Mouse (Mus musculus) gastrocnemius, postnatal 36 days (tissue): Measurements from ENCODE around the gene Kcnj15. TPM values are rescaled to one million over a fixed set of nuclear protein-coding genes. Genes with fewer than 3 reads are reported as not detected.

Source experiments
- DNase-seq, 2 experiments: peaks; one replicate each; pipeline ENCODE4 v3.0.0; 2022
- intact Hi-C: fragments of 180-260 bp; cut with DNase I; formaldehyde crosslinking; loops from one replicate; pipeline ENCODE4 v1.15.1; 2025
- long read RNA-seq, 2 experiments: library from polyadenylated mRNA; stranded (forward); transcript quantifications; one replicate each; pipeline ENCODE4 v2.0.0; 2021
- total RNA-seq, 2 experiments: library from RNA; stranded (reverse); gene quantifications; 2 replicates each; pipeline ENCODE4 v1.2.3; 2021

The Kcnj15 gene
- total RNA-seq: under 1 TPM; 0.12 to 0.15 TPM
- long read RNA-seq, experiment 1: 0 reads
- long read RNA-seq, experiment 2: 0 reads

GRCm38 (mm10) chr16:95257266-95257894 lies at the start of gene Kcnj15:
Gene Kcnj15, plus strand, starts transcription at chr16:95257558.
- intact Hi-C loops: no loop called here
- DNase-seq: no peak

- DNase-seq: no peak
- intact Hi-C loops: no loop called here
Measured at GRCm38 (mm10) chr16:95208243-95208642, 49.1 kb upstream of the Kcnj15 start.

- intact Hi-C loops: no loop called here
- no peak for DNase-seq
Measured at GRCm38 (mm10) chr16:95209011-95209466, 48.3 kb upstream of the Kcnj15 start.

GRCm38 (mm10) chr16:95214251-95215197 lies 42.8 kb upstream of the Kcnj15 start:
- DNase-seq: no peak
- intact Hi-C loops: no loop called here

GRCm38 (mm10) chr16:95215782-95216181 lies 41.6 kb upstream of the Kcnj15 start:
- intact Hi-C loops: no loop called here
- no peak for DNase-seq

DNA sequence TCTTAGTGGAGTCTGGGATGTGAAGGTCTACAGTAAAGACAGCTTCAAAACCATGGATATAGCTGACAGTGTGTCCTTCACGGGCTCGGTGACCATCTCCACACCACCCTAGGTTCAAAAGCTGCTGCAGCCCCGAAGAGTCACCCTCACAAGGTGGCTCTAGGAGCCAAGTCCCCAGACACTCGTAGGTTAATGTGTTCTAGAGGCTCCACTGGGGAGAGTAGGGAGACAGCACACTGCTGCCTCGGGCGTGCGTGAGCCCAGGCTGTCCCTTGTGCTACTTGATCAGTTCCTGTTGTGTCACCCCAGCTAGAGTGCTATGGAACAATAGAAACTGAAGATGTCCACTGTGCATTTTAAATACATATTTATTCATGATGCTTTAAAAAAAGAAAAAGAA lies 41.0 kb upstream of the Kcnj15 start:
- intact Hi-C loops: no loop called here

GRCm38 (mm10) chr16:95216824-95217223 lies 40.5 kb upstream of the Kcnj15 start:
- DNase-seq: no peak
- intact Hi-C loops: no loop called here

More for the DNA sequence above, 41.0 kb upstream of the Kcnj15 start:
- no peak for DNase-seq

- no peak for DNase-seq
- intact Hi-C loops: no loop called here
Measured at GRCm38 (mm10) chr16:95218783-95219182, 38.6 kb upstream of the Kcnj15 start.

DNA sequence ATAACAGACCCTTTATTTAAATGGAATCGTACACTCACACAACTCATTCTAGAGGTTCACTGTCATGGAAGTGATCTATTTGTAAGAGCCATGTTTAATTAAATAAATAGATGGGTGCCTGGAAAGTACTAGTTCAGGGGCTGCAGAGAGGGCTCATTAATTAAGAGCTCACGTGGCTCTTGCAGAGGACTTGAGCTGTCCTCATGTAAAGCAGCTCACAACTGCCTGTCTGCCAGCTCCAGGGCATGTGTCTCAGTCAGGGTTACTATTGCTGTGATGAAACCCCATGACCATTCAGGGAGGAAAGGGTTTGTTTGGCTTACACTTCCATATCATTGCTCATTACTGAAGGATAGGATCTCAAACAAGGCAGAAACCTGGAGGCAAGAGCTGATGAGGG lies 37.9 kb upstream of the Kcnj15 start:
- DNase-seq: no peak
- intact Hi-C loops: no loop called here

DNA sequence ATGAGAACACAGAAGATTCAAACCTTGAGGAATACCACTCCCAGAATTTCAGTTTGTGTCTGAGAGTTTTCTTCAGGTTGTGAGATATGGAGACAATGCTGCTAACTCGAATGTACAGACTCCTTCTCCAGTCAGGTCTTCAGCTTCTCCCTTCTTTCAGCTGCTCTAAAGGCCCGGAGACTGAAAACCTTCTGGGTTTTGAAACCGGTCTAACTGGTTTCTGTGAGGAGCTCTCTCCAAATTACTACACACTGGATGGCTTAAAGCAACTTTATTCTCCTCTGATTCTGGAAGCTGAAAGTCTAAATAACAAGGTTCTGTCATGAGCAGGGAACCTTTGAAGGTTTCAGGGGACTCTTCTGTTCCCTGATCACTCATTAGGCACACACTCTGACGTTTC lies 36.3 kb upstream of the Kcnj15 start:
- no peak for DNase-seq
- intact Hi-C loops: no loop called here

DNA sequence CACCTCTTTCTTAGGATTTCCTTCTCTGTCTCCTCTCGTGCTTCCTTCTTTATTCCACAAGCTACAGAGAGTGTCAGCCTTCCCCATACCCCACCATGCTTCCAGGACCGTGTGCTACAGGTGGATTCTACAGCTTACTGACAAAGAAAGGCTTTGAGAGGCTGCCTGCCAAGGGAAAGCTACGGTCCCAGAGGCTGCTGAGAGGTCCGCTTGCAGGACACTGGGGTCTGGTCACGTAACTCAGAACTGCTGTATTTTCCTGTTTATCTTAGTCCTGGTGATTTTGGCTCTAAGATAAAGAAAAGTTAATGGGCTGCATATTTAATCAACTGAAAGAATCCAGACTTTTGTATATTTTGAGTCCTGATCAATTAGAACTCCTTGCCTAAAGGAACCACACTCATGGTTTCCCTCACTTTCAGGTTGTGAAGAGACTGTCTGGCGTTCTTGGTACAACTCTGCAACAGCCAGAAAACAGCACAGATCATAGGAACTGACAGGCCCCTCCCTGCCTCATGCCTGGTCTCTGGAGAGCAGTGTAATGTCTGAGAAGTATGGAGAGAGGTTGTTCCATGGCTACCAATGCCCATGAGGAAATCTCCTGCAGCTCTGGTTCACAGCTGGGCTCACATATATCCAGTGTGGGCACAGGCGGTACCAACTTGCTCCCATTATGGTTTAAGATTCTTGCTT lies 35.2 kb upstream of the Kcnj15 start:
- DNase-seq: no peak
- intact Hi-C loops: no loop called here

GRCm38 (mm10) chr16:95223435-95223834 lies 33.9 kb upstream of the Kcnj15 start:
- intact Hi-C loops: no loop called here
- DNase-seq: no peak

DNA sequence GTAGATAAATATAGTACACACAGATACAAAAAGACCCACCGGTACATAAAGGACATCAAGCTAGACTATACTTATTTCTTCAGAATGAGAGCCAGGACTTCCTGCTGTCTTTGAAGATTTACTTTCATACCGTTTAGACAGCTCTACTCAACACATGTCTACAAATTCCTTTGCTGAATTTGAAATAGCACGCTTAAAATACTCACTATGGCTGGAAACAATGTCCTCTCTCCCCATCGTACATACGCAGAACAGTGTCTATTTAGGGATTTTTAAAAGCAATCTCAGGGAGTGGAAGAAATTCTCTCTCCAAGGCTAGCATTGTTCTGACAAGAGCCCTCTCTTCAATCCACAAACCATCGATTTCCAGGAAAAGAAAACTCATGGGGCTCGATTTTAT lies 32.1 kb upstream of the Kcnj15 start:
- intact Hi-C loops: loop anchor here (5.0 kb wide), 1 partner anchor 42 kb away; no protein-coding TSS in a partner anchor
- DNase-seq: no peak

DNA sequence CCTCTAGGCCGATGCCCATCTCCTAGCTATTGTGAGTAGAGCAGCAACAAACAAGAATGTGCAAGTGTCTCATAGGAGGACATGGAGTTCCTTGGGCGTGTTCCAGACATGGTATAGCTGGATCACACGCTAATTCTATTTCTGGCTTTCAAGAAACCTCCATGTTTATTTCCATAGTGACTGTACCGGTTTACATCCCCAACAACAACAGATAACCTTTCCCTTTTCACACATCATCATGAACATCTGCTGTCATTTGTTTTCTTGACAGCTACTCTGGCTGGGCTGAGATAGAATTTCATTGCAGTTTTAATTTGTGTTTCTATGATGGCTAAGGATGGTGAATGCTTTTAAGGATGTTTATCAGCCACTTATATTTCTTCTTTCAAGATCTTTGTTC lies 25.6 kb upstream of the Kcnj15 start:
- intact Hi-C loops: no loop called here
- no peak for DNase-seq

DNA sequence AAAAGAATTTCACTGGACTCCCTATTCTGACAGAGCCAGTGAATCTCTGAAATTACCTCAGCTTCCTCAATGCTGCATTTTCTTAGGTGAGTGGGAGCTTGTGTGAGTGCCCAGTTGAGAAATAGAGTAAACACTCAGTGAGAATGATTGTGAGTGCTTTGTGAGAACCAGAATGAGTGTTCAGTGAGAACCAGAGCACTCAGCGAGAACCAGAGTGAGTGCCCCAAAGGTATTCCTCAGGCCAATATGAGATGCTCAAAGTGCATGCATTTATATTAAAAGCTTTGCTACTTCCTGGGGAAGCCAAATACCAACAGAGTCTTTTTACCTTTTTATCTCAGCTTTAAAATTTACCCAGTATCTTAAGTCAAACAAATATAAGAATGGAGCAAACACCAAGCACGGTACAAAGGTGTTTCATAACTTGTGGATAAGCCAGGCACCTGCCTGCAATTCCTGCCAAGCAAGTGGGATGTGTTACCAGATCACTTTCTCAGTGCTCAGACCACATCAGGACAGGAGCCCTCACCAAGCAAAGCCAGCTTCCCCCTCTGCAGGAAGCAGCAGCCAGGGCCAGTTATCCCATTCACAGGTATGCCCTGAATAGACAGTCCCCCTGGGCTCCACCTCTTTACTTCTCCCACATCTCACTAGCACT lies 22.3 kb upstream of the Kcnj15 start:
- no peak for DNase-seq
- intact Hi-C loops: no loop called here

- DNase-seq: no peak
- intact Hi-C loops: no loop called here
Measured at GRCm38 (mm10) chr16:95239209-95239925, 18.0 kb upstream of the Kcnj15 start.

- intact Hi-C loops: no loop called here
- DNase-seq: no peak
Measured at GRCm38 (mm10) chr16:95240688-95241087, 16.7 kb upstream of the Kcnj15 start.

DNA sequence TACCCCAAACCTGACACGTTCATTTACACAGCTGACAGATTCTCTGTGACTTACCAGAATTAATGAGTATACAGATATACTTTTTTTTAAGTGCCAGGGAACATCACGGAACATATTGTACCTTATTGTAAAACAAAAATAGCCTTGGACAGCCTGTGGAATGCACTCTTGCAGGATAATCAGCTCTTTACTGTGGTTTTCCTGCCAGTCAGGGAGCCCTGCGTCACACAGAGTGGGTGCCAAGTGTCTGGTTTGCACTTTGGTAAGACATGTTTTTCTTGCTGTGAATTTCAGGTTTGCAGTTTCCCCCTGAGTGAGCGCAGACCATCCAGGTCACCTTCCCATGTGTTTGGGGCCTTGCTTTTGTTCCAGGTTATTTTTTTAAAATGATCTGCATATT lies 15.8 kb upstream of the Kcnj15 start:
- peak in 1 of 2 experiments; percentile 11 for DNase-seq
- intact Hi-C loops: no loop called here

DNA sequence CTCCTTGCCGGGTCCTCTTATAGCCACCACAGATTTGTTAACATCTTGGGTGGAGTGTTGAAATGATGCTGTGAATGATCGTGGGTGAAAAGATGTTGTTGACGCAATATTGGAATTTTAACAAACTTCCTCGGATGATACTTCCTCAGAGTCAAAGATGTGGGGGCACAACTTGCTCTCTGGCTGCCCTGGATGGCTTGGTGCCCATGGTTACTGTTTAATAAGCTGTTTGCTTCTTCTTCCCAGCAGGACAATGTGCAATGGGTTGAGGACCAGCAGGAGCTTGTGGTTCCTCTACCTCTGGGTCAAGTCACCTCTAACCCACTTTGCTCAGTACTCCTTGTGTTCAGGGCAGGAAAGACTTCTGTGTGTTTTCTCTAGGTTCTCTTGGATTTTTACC lies 15.2 kb upstream of the Kcnj15 start:
- no peak for DNase-seq
- intact Hi-C loops: no loop called here

DNA sequence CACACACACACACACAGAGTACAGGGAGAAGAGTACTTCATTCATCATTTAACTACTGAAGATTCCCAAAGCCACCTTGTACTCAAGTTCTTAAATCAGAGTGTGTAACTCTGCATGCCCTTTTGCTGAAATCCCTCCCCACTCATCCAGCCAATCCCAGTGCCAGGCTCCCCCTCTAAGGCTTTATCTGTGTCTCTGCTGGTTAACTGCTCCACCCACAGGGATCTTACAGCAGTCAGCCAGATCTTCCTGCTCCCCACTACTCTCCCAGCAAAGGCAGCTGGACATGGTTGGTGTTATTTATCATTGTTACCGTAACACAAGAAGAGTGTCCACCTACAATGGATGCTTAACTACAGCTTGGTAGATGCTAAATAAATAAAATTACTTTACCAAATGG lies 14.0 kb upstream of the Kcnj15 start:
- intact Hi-C loops: no loop called here
- DNase-seq: no peak
